Mouse (Mus musculus): ENCODE results near the gene Atp7a. TPM values are rescaled to one million over a fixed set of nuclear protein-coding genes. Genes with fewer than 3 reads are reported as not detected.
"Not testable (repeated sequence)": the region's sequence is repeated elsewhere in the genome, so short reads cannot be mapped to it uniquely, and the experiment has no call there.

Gene Atp7a
- total and polyA plus RNA-seq, 2 experiments: 0.94 to 5.7 TPM

DNA sequence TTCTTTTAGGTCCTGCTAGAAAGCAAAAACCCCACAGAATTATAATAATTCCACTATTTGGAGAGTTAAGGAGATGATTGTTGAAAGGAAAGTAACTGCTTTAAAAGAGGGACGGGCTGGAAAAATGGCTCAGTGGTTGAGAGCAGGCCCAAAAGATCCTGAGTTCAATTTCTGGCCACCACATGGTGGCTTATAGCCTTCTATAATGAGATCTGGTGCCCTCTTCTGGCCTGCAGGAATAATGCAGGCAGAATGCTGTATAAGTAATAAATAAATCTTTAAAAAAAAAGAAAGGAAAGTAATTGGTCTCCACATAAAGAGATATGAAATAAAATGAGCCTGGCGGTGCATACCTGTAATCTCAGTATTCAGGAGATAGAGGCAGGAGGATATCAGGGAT is 13.9 kb upstream of the Atp7a start:
- Histone ChIP-seq H3K9ac (ENCODE audit: low read depth, low read length) (no peak overlapping the region), H3K4me3 (ENCODE audit: insufficient read depth, low read depth, low read length) (no peak overlapping the region), H3K79me2 (ENCODE audit: control insufficient read depth, insufficient read depth, low read length) (peaks cover 9% of the 10 kb centered on the region; the same call in 1 of the 2 replicates), H3K4me1 (ENCODE audit: control insufficient read depth, insufficient read depth, low read length) (peaks cover 3% of the 10 kb centered on the region; the same call in 1 of the 2 replicates), H3K27ac (replicated peaks; ENCODE audit: insufficient read depth, low read depth, low read length) (no peak overlapping the region), H3K27me3 (ENCODE audit: control insufficient read depth, insufficient read depth, low read length) (no peaks in the 10 kb centered on the region), H3K36me3 (ENCODE audit: control insufficient read depth, insufficient read depth, low read length) (no peaks in the 10 kb centered on the region)
- WGBS: 4% methylated on average over 2 of the region's 2 CpGs
- peak; percentile 45 for DNase-seq (ENCODE audit: extremely low read depth, low read depth, low spot score)
- TF ChIP-seq CTCF (IDR thresholded peaks at IDR 0.05; ENCODE audit: low read depth, low read length) (0 out of 2 replicates have a peak, but pooled peaks have one; percentile 8), POLR2A (IDR thresholded peaks at IDR 0.05; ENCODE audit: extremely low read depth, insufficient read depth, low read length) (no peak)

DNA sequence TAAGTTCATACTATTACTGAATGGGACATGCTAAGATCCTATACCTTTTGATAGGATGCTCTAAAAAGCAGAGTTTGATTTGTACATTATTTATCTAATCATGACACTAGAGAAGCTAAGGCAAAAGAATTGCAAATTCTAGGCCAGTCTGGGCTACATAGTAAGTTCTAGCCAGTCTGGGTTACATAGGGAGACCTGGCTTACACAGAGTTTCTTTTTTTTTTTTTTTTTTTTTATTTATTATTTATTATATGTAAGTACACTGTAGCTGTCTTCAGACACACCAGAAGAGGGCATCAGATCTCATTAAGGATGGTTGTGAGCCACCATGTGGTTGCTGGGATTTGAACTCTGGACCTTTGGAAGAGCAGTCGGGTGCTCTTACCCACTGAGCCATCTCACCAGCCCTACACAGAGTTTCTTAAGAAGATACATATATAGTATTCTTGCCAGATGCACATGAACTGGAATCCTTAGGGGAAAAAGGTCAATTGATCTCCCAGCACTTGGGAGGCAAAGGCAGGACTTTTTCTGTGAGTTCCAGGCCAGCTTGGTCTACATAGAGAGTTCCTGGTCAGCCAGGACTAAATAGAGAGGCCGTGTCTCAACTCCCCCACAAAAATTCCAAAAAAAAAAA is 12.2 kb upstream of the Atp7a start:
- Histone ChIP-seq H3K27ac (replicated peaks; ENCODE audit: insufficient read depth, low read depth, low read length) (peak overlapping the region; percentile 52), H3K4me3 (ENCODE audit: insufficient read depth, low read depth, low read length) (0 out of 2 replicates have a peak overlapping the region, but pooled peaks have one; percentile 7)
- not testable (repeated sequence) for H3K79me2 ChIP-seq (ENCODE audit: control insufficient read depth, insufficient read depth, low read length); H3K27me3 ChIP-seq (ENCODE audit: control insufficient read depth, insufficient read depth, low read length); DNase-seq (ENCODE audit: extremely low read depth, low read depth, low spot score); H3K36me3 ChIP-seq (ENCODE audit: control insufficient read depth, insufficient read depth, low read length); H3K9ac ChIP-seq (ENCODE audit: low read depth, low read length); H3K4me1 ChIP-seq (ENCODE audit: control insufficient read depth, insufficient read depth, low read length)
- WGBS: 45% methylated on average over 2 of the region's 2 CpGs

DNA sequence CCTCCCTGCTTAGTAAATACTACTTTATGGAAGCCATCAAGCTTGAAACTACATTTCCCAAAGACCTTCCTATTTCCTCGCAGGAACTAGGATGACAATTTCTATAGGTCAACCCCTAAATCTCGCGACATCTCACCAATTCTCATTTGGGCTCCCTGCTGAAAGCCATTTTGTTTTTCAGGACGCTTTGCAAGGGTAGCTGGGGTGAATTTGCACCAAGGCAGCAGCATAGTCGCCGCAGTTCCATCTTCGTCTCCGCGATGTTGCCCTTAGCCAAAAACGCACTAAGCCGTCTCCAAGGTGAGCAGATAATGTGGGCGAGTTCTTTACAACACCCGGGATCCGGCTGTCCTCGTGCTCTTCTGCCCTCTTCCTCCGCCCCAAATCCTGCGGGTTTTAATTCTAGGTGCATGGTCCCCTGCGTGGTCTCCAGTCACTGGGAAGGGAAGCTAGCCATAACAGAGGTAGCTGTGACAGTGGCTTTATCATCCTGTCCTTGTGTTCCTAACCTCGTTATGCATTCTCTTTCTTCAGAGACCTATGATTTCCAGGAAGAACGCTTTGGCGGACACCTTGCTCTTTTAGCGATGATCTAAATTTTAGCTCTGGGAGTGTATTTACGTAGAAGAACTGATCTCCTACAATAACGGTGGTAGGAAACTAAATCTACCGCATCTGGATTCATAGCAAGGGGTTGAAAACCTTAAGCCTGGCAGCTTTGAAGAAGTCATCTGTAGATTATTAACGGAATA is 11.3 kb upstream of the Atp7a start, which contains the start of gene Cox7b:
Cox7b (plus strand) TSS at position 130 of the 752 bp plus-strand sequence.
- 2% methylated on average over 26 of the region's 26 CpGs for WGBS

DNA sequence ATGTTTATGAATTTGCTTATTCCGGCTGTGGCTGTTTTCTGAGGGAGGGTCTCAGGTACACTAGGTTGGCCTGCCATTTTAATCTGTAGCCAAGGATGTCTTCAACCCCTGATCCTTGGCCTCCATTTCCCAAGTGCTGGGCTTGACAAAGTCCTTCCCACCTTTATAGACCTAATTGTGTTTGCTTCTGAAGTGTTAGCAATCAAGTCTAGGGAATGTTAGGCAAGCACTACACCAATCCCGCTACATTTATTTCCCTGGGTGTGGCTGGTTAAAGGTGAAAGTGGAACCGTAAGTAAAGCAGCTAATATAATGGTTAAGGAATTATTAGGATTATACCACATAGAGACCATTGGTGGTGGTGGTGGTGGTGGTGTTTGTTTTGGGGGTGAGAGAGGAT is 10.0 kb upstream of the Atp7a start:
- TF ChIP-seq POLR2A (IDR thresholded peaks at IDR 0.05; ENCODE audit: extremely low read depth, insufficient read depth, low read length) (no peak), CTCF (IDR thresholded peaks at IDR 0.05; ENCODE audit: low read depth, low read length) (no peak)
- WGBS: 20% methylated on average over 3 of the region's 3 CpGs
- Histone ChIP-seq H3K4me1 (ENCODE audit: control insufficient read depth, insufficient read depth, low read length) (peaks cover 2% of the 10 kb centered on the region; the same call in 1 of the 2 replicates), H3K4me3 (ENCODE audit: insufficient read depth, low read depth, low read length) (no peak overlapping the region), H3K27me3 (ENCODE audit: control insufficient read depth, insufficient read depth, low read length) (no peaks in the 10 kb centered on the region), H3K27ac (replicated peaks; ENCODE audit: insufficient read depth, low read depth, low read length) (no peak overlapping the region; the same call in 1 of the 2 replicates), H3K9ac (ENCODE audit: low read depth, low read length) (peak overlapping the region; percentile 17; the same call in 1 of the 2 replicates), H3K79me2 (ENCODE audit: control insufficient read depth, insufficient read depth, low read length) (peaks cover 4% of the 10 kb centered on the region; the same call in 1 of the 2 replicates), H3K36me3 (ENCODE audit: control insufficient read depth, insufficient read depth, low read length) (peaks cover 21% of the 10 kb centered on the region)
- DNase-seq (ENCODE audit: extremely low read depth, low read depth, low spot score): no peak

More for the DNA sequence above, 11.3 kb upstream of the Atp7a start, which contains the start of gene Cox7b:
- Histone ChIP-seq H3K4me1 (ENCODE audit: control insufficient read depth, insufficient read depth, low read length) (peaks cover 2% of the 10 kb centered on the region; the same call in 1 of the 2 replicates), H3K27me3 (ENCODE audit: control insufficient read depth, insufficient read depth, low read length) (no peaks in the 10 kb centered on the region), H3K79me2 (ENCODE audit: control insufficient read depth, insufficient read depth, low read length) (peaks cover 4% of the 10 kb centered on the region; the same call in 1 of the 2 replicates), H3K4me3 (ENCODE audit: insufficient read depth, low read depth, low read length) (peak within 1 kb of the TSS; percentile 94), H3K9ac (ENCODE audit: low read depth, low read length) (peak within 1 kb of the TSS; percentile 98), H3K27ac (replicated peaks; ENCODE audit: insufficient read depth, low read depth, low read length) (peak within 1 kb of the TSS; percentile 99), H3K36me3 (ENCODE audit: control insufficient read depth, insufficient read depth, low read length) (peaks cover 13% of the 10 kb centered on the region)
- peak; percentile 86 for DNase-seq (ENCODE audit: extremely low read depth, low read depth, low spot score)
- TF ChIP-seq POLR2A (IDR thresholded peaks at IDR 0.05; ENCODE audit: extremely low read depth, insufficient read depth, low read length): 0 out of 2 replicates have a peak, but pooled peaks have one; percentile 37
- no peak for TF ChIP-seq CTCF (IDR thresholded peaks at IDR 0.05; ENCODE audit: low read depth, low read length)

DNA sequence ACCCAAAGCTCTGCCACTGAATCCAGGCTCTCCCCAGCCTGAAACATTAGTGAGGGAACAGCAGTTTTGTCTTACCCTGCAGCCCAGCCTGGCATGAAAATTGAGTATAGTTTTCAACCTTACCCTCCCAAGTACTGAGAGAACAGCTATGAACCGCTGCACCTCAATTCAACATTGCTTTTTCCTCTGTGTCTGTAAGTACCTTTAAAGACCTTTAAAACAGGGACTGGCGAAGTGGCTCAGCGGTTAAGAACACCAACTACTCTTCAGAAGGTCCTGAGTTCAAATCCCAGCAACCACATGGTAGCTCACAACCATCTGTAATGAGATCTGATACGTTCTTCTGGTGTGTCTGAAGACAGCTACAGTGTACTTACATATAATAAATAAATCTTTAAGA is 9.6 kb upstream of the Atp7a start:
- DNase-seq (ENCODE audit: extremely low read depth, low read depth, low spot score): no peak
- H3K36me3 ChIP-seq (ENCODE audit: control insufficient read depth, insufficient read depth, low read length): peaks cover 21% of the 10 kb centered on the region
- TF ChIP-seq POLR2A (IDR thresholded peaks at IDR 0.05; ENCODE audit: extremely low read depth, insufficient read depth, low read length): no peak
- TF ChIP-seq CTCF (IDR thresholded peaks at IDR 0.05; ENCODE audit: low read depth, low read length): no peak
- peaks cover 4% of the 10 kb centered on the region; the same call in 1 of the 2 replicates for H3K79me2 ChIP-seq (ENCODE audit: control insufficient read depth, insufficient read depth, low read length)
- no peak overlapping the region for H3K9ac ChIP-seq (ENCODE audit: low read depth, low read length)
- WGBS: 85% methylated on average over 4 of the region's 4 CpGs
- H3K27me3 ChIP-seq (ENCODE audit: control insufficient read depth, insufficient read depth, low read length): no peaks in the 10 kb centered on the region
- H3K4me1 ChIP-seq (ENCODE audit: control insufficient read depth, insufficient read depth, low read length): peaks cover 2% of the 10 kb centered on the region; the same call in 1 of the 2 replicates
- no peak overlapping the region for H3K4me3 ChIP-seq (ENCODE audit: insufficient read depth, low read depth, low read length)
- no peak overlapping the region for H3K27ac ChIP-seq (replicated peaks; ENCODE audit: insufficient read depth, low read depth, low read length)
